Mouse (Mus musculus): Measurements from ENCODE around the gene Msx1. TPM values are rescaled to one million over a fixed set of nuclear protein-coding genes. Genes with fewer than 3 reads are reported as not detected.

The Msx1 gene
- polyA plus RNA-seq, 1 experiment from 2014 or later: 65.2 TPM

Other genes starting within 250 kb of the Msx1 start
- 0.30 and 0.51 TPM in 2 replicates for gene Stk32b, start 107.4 kb downstream of the Msx1 start, polyA plus RNA-seq (2016; fragmentation: Nextera tagmentation; extraction: Ambion mirVana)
- 2.4 and 3.0 TPM in 2 replicates for gene Cytl1, start 89.1 kb downstream of the Msx1 start, polyA plus RNA-seq (2016; fragmentation: Nextera tagmentation; extraction: Ambion mirVana)
- gene Stx18, start 214.2 kb upstream of the Msx1 start, polyA plus RNA-seq (2016; fragmentation: Nextera tagmentation; extraction: Ambion mirVana): 37.2 and 43.0 TPM in 2 replicates